Mouse (Mus musculus): ENCODE measurements around the gene S100a16.
A peak's percentile ranks its signal among the peaks of the same experiment; 100 is the strongest.

S100a16 gene

GRCm38 (mm10) chr3:90517711-90518110, 19.3 kb upstream of the S100a16 start:
- DNase-seq (ENCODE audit: low read depth, low spot score), result no peak

DNA sequence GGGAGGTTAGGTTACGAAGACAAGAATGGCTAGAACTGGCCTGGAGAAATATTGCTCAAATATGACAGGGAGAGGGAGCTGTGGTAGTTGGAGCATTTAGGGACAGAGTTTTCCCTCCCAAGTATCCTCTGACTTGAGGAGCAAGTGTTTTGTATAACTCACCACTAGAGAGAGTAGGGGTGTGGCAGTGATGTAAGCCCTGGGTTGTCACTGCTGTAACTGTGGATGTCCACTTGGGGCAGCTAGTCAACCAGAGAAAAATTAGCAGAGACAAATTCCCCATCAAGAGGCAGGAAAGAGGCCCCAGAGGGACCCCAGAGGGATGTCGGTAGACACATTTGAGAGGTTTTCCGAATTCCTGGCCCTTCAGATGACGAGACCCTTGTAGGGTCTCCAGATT, 11.6 kb upstream of the S100a16 start:
- DNase-seq (ENCODE audit: low read depth, low spot score), result peak; percentile 33

DNA sequence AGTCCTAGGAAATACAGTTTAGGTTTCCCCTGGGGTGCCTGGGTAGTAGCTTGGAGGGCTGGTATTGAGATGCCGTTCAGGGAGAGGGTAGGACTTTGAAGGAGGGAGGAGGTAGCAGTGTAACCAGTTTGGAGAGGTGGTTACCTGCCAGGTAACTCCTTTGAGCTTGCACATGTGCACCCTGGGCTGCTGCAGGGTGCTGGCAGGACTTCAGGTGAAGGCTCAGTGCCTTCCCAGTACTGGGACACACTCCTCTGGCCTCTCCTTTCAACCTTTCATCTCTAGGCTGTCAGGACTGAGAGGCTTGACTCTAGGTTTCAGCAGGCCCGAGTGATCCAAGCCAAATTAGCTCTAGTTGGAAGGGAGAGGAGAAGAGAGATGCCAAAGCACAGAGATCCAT, 11.0 kb upstream of the S100a16 start:
- no peak for DNase-seq (ENCODE audit: low read depth, low spot score)

DNA sequence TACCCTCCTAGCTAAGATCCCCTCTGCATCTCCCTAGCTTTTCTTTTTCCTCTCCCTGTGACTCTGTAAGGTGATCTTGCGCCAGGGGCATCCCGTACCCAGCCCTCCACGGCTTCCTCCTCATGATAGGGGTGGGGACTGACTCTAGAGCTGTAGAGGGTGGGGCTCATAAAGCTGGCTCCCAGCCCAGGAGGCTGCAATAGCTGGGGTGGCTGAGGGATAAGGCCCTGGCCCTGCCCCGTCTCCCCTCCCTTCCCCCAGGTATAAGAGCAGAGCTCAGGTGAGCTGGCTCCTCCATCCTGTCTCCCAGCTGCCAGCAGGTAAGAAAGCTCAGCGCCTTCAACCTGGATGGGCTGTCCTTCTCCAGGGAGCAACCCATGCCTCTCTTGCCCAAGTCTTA, 10.5 kb upstream of the S100a16 start, which contains the start of gene S100a14:
Gene S100a14 (plus strand): TSS at position 277 of the 400 bp plus-strand sequence.
- no peak for DNase-seq (ENCODE audit: low read depth, low spot score)

DNA sequence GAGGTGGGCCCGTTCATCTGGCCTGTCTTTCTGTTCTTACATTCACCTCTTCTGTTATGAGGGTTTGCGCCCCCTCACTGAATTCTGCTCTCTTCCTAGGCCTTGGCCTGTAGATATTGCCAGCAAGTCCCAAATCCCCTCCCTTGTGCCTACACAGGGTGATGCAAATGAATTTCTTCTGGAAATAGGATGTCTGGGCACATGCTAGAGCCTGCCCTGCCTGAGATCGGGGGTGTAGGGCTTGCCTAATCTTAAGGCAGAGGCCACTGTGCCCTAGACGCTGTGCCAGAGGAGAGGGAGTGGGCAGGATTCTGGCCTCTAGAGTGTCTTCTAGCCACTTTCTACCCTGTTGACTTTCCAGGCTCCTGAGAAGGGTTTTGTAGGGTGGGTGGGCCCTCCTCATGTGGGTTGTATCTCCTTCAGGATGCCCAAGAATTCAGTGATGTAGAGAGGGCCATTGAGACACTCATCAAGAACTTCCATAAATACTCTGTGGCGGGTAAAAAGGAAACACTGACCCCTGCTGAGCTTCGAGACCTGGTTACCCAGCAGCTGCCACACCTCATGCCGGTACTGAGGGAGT, 9.7 kb upstream of the S100a16 start:
- DNase-seq (ENCODE audit: low read depth, low spot score), result no peak

DNA sequence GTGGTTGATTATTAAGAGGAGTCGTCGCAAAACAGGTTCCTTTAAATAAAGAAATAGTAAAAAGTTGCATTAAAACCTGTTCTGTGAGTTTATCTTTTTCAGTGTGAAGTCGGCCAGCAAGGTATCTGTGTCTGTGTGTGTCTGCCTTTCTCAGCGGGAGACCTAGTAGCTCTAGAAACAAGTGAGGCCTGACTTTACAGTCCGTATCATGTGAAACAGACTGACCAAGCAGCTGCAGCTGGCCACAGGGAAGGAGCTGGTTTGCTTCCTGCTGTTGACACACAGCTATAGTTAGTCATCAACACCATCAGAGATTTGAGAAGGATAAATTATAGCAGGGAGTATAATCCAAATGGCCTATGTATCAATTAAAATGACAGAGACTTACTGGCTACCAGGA, 5.3 kb upstream of the S100a16 start:
- DNase-seq (ENCODE audit: low read depth, low spot score), result no peak

GRCm38 (mm10) chr3:90535446-90535845, 1.6 kb upstream of the S100a16 start:
- DNase-seq (ENCODE audit: low read depth, low spot score), result no peak

- DNase-seq (ENCODE audit: low read depth, low spot score), result no peak
Measured at GRCm38 (mm10) chr3:90537905-90538296, 847 bp downstream of the S100a16 start.

- no peak for DNase-seq (ENCODE audit: low read depth, low spot score)
Measured at GRCm38 (mm10) chr3:90540904-90541303, 3.9 kb downstream of the S100a16 start.

DNA sequence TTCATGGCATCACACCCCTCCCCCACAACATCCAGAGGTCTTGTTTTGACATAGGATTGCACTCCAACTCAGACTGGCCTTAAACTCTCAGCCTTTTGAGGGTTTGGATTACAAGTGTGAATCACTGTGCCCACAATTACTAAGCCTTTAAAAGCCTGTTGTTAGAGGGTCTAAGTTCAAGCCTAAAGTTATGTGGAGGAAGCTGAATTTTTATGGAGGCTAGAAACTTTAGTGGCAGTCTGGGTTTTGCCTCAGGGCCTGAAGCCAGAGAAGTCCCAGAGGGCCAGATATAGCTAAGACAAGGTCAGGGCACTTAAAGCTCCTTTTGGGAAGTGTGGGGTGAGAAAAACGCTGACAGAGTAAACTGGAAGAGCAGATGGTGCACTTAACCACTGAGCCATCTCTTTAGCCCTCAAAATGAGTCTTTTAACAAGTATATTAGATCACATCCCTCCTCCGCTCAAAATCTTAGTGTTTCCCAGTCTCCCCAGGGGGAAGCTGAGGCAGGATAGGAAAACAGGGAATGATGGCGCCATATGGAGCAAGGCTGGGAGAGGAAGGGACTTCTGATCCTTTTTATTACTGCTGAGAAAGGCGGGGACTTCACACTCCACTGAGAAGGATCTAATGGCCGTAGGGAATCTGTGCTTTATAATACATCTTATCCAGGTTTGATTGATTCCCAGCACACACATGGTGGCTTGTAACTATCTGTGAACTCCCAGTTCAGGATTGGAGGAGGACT, 12.8 kb downstream of the S100a16 start:
- no peak for DNase-seq (ENCODE audit: low read depth, low spot score)

- no peak for DNase-seq (ENCODE audit: low read depth, low spot score)
Measured at GRCm38 (mm10) chr3:90550421-90550790, 13.4 kb downstream of the S100a16 start.

DNA sequence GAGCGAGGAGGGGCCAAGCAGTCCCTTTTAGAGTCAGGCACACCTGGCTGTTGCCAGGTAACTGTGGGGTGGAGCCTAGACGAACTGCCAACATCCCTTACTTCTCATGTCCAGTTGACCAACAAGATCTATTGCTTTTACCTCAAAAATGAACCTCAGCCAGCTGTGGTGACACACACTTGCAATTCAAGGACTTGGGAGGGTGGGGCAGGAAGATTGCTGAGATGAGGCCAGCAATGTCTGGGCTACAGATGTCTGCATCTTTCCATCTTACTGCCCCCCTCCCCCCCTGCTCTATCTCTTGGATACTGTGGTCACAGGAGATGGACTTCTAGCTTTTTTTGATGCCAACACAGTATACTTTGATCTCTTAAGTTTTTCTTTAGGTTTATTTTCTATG, 15.2 kb downstream of the S100a16 start:
- no peak for DNase-seq (ENCODE audit: low read depth, low spot score)

DNA sequence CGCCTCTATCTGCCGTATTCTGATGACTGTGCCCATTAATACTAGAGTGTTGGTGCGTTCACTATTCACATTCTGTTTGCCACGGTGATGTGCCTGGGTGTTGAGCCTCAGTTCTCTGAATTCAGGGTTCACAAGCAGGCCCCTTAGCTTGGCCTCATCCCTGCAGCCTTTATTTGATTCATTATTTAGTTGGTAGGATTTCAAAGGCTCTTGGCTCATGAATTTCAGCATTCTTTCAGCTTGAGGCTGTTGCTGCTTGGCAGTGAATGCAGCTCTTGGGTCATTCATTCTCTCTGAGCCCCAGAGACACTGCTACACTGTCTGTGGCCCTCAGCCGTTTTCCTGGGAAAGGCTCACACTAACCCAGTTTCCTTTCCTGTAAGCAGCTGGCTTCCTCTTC, 18.9 kb downstream of the S100a16 start:
- no peak for DNase-seq (ENCODE audit: low read depth, low spot score)

GRCm38 (mm10) chr3:90560008-90560628, 23.1 kb downstream of the S100a16 start, which contains the start of gene S100a3:
TSS of gene S100a3 (plus strand) at chr3:90560578.
- DNase-seq (ENCODE audit: low read depth, low spot score), result no peak

- DNase-seq (ENCODE audit: low read depth, low spot score), result no peak
Measured at GRCm38 (mm10) chr3:90574691-90575090, 37.6 kb downstream of the S100a16 start.

GRCm38 (mm10) chr3:90575320-90575719, 38.3 kb downstream of the S100a16 start:
- no peak for DNase-seq (ENCODE audit: low read depth, low spot score)

- DNase-seq (ENCODE audit: low read depth, low spot score), result no peak
Measured at GRCm38 (mm10) chr3:90576351-90577001, 39.4 kb downstream of the S100a16 start.

DNA sequence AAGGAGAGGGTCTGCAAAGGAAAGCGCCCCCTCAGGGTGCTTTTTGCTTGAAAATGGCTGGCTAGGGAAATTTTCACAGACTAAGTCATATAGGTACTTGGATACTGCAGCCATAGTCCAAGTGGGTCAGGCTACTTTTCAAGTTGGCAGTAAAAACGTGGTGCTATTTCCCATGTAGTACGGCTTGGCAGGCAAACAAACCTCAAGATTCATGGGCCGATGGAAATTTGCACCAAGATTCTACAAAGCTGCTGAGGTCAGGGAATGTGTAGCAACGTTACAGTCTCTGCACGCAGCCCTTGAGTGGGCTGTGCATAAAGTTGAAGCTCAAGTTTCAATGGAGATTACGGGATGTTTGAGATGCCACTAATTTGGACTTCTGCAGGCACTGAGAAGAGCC, 42.4 kb downstream of the S100a16 start:
- no peak for DNase-seq (ENCODE audit: low read depth, low spot score)

DNA sequence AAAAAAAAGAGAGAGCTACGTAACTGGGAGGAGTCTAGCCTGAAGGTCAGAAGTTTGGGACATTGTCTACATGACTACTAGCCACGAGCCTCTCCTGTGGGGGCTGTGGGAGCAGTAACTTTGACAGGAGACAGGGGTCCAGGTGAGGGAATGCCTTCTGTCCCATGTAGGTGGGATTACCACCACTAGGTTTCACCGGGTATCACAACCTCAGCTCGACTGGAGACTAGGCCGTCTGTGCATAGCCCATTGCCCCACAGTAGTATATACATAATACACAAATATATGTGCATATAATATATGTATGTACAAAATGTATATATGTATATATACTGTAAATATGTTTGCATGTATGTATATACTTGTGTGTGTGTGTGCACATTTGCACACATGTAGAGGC, 44.1 kb downstream of the S100a16 start:
- no peak for DNase-seq (ENCODE audit: low read depth, low spot score)

- no peak for DNase-seq (ENCODE audit: low read depth, low spot score)
Measured at GRCm38 (mm10) chr3:90582156-90582555, 45.1 kb downstream of the S100a16 start.

GRCm38 (mm10) chr3:90582556-90582955, 45.5 kb downstream of the S100a16 start:
- DNase-seq (ENCODE audit: low read depth, low spot score), result no peak

DNA sequence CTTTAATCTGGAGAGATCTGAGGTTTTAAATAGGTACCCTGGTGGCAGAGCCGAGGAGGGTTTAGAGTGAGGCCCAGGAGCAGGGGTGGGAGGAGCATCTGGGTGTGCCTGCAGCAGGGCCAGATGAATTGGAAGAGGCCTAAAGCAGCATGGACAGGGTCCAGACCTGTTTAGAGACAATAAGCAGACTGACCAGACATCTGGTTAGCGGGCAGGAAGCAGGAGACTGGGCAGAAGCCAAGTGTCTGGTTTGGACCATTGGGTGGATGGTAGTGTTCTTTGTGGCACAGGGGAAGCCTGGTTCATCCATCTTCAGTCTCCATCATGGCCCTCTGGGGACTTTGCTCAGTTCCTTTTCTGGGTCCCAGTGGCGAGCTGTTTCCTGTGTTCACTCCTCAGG, 46.8 kb downstream of the S100a16 start:
- no peak for DNase-seq (ENCODE audit: low read depth, low spot score)
